Mouse (Mus musculus) testis, adult 2 months (tissue): ENCODE data around the gene Vcl.

Experiments
- CTCF ChIP-seq: fragments of 200-500 bp; IDR thresholded peaks from 2 replicates; pipeline ENCODE4 v1.5.1; 2012; ENCODE audit warnings: low read depth, mild to moderate bottlenecking, inconsistent platforms, low read length, moderate library complexity; ENCODE audit not compliant: control insufficient read depth, insufficient read depth, insufficient replicate concordance
- POLR2A ChIP-seq: fragments of 200-500 bp; IDR thresholded peaks from 2 replicates; pipeline ENCODE4 v1.6.1; 2012; ENCODE audit warnings: low read depth, mild to moderate bottlenecking, inconsistent platforms, low read length, moderate library complexity; ENCODE audit not compliant: control insufficient read depth

GRCm38 (mm10) chr14:20976741-20977140, 47.5 kb downstream of the Vcl start:
- TF ChIP-seq CTCF (no peak), POLR2A (no peak)
